Mouse (Mus musculus): ENCODE measurements around the gene Klk10.

DNA sequence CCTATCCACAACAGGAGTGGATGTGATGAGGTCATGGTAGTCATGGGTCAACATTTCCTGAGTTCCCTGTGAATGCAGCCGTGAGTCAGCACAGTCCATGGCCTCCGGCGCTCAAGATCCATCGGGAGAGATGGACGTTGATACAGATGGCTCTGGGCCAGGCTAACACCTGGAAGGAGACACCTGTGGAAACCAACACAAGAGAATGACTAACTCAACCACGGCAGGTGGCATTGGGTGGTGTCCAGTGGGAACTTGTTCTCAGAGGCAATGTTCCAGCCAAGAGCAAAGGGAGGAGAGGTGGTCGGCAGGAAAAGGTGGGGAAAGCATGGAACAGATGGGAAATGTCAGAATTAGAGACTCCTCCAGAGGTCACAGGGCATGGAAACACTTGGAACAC lies 40.7 kb downstream of the Klk10 start:
- no peak for TF ChIP-seq CTCF (IDR thresholded peaks at IDR 0.05; ENCODE audit: low read depth, low read length)
- no peak for TF ChIP-seq TAL1 (conservative IDR thresholded peaks at IDR 0.05; ENCODE audit: low read depth, low read length)
- TF ChIP-seq GATA1 (IDR thresholded peaks at IDR 0.05; ENCODE audit: borderline replicate concordance, low read length), result no peak
- TF ChIP-seq GATA2 (IDR thresholded peaks at IDR 0.05; ENCODE audit: borderline replicate concordance, low read depth, low read length), result no peak
